Mouse (Mus musculus) neural tube, embryonic 13.5 days (tissue): Measurements from ENCODE around the gene Npb. TPM values are rescaled to one million over a fixed set of nuclear protein-coding genes. Genes with fewer than 3 reads are reported as not detected.
A peak's percentile ranks its signal among the peaks of the same experiment; 100 is the strongest.
"Not testable (repeated sequence)": the region's sequence is repeated elsewhere in the genome, so short reads cannot be mapped to it uniquely, and the experiment has no call there.

Source experiments
- ATAC-seq: fragments of 200-750 bp; cut with Nextera tagmentation; 2 replicates; pipeline ENCODE4 v1.8.0; 2017; ENCODE audit warnings: low read depth, mild to moderate bottlenecking, moderate TSS enrichment, moderate library complexity
- H3K27ac ChIP-seq: fragments of 300-500 bp; sonication (generic); replicated peaks from 2 replicates; pipeline ENCODE4 v1.5.1; 2015; ENCODE audit warnings: moderate library complexity, mild to moderate bottlenecking, inconsistent platforms
- H3K27me3 ChIP-seq: fragments of 300-500 bp; sonication (generic); 2 replicates; pipeline ENCODE4 v1.6.1; 2015; ENCODE audit warnings: mild to moderate bottlenecking, inconsistent platforms
- H3K36me3 ChIP-seq: fragments of 300-500 bp; sonication (generic); 2 replicates; pipeline ENCODE4 v1.6.1; 2015; ENCODE audit warnings: mild to moderate bottlenecking, inconsistent platforms
- H3K4me1 ChIP-seq: fragments of 300-500 bp; sonication (generic); replicated peaks from 2 replicates; pipeline ENCODE4 v1.6.1; 2015; ENCODE audit warnings: inconsistent platforms
- H3K4me2 ChIP-seq: fragments of 300-500 bp; sonication (generic); 2 replicates; pipeline ENCODE4 v1.6.1; 2015; ENCODE audit warnings: inconsistent platforms, mild to moderate bottlenecking, moderate library complexity
- H3K4me3 ChIP-seq: fragments of 300-500 bp; sonication (generic); 2 replicates; pipeline ENCODE4 v1.5.1; 2015; ENCODE audit warnings: mild to moderate bottlenecking, inconsistent platforms
- H3K9ac ChIP-seq: fragments of 300-500 bp; sonication (generic); 2 replicates; pipeline ENCODE4 v1.6.1; 2015; ENCODE audit warnings: moderate library complexity, mild to moderate bottlenecking, inconsistent platforms
- H3K9me3 ChIP-seq: fragments of 300-500 bp; sonication (generic); 2 replicates; pipeline ENCODE4 v1.6.1; 2016; ENCODE audit warnings: inconsistent platforms
- WGBS: fragments of 180-500 bp; shearing (Covaris S2); methylation state at CpG from one replicate; pipeline ENCODE4 v1.1.7; 2015; 5-methylcytosine and 5-hydroxymethylcytosine counted together
- polyA plus RNA-seq: library from polyadenylated mRNA; unstranded; fragments of >200 nt; fragmentation: Nextera tagmentation; extraction: Ambion mirVana; gene quantifications from 2 replicates; pipeline ENCODE4 v1.2.1, GENCODE M21; 2015

Gene Npb
- 0.81 TPM in 1 of 2 replicates, not detected in the other for polyA plus RNA-seq

GRCm38 (mm10) chr11:120608241-120609034 is at the start of gene Npb:
Gene Npb (plus strand): TSS chr11:120608477.
- Histone ChIP-seq H3K4me1 (peaks cover 18% of the 10 kb centered on the region), H3K27me3 (peaks cover 16% of the 10 kb centered on the region), H3K4me3 (peak within 1 kb of the TSS; percentile 24), H3K36me3 (peaks cover 74% of the 10 kb centered on the region), H3K9ac (peak within 1 kb of the TSS; percentile 62), H3K9me3 (no peaks in the 10 kb centered on the region), H3K4me2 (peak within 1 kb of the TSS; percentile 51), H3K27ac (no peak within 1 kb of the TSS)
- no peak; the same call in 1 of the 2 replicates for ATAC-seq
- 4% methylated on average over 45 of the region's 45 CpGs for WGBS

DNA sequence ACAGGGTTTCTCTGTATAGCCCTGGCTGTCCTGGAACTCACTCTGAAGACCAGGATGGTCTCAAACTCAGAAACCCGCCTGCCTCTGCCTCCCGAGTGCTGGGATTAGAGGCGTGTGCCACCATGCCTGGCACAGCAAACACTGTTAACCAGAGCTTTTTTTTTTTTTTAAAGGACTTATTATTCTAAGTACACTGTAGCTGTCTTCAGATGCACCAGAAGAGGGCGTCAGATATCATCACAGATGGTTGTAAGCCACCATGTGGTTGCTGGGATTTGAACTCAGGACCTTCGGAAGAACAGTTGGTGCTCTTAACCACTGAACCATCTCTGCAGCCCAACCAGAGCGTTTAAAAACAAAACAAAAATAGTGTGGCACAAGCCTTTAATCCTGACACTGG is 49.4 kb upstream of the Npb start:
- peaks cover 54% of the 10 kb centered on the region for H3K36me3 ChIP-seq
- H3K27ac ChIP-seq, H3K4me2 ChIP-seq, H3K4me3 ChIP-seq, ATAC-seq, H3K9ac ChIP-seq, H3K27me3 ChIP-seq, H3K4me1 ChIP-seq, H3K9me3 ChIP-seq: not testable (repeated sequence)
- WGBS = 89% methylated on average over 6 of the region's 6 CpGs

DNA sequence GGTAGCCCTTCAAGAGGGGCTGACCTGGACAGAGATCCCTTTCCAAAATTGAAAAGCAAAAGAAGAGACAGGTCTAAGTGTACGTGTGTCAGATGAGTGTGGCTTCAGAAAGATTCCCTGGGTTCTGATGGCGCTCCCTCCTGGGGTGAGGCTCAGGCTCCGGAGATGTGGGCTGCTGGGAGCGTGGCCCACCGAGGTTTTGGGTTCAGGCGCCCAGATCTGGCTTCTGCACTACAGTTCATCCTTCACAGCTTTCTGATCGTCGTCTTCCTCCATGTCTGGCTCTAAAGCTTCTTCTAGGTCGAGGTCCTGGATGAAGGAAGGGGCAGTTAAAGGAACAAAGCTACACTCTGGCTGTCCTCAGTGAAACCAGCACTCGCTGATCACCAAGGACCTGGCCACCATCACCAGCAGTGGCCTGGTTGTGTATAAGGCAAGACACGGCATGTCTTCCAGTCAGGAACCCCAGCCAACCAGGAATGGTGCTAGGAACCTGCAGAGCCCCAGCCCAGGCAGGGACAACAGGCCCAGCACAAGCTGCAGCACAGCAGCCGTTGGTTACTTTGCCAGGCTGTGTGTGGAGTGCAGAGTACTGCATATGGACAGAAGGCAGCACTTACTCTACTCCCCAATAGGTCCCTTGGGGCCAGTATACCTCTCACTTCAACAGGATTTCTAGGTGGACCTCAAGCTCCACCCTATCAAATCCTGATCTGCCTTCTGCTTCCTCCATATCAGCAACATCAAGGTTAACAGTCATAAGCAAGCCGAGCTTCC is 47.1 kb upstream of the Npb start:
- H3K9ac ChIP-seq = no peak overlapping the region
- H3K4me2 ChIP-seq = no peak overlapping the region
- H3K36me3 ChIP-seq = peaks cover 76% of the 10 kb centered on the region
- WGBS = 95% methylated on average over 13 of the region's 13 CpGs
- no peak for ATAC-seq
- no peaks in the 10 kb centered on the region for H3K4me1 ChIP-seq
- no peak overlapping the region for H3K4me3 ChIP-seq
- no peaks in the 10 kb centered on the region for H3K9me3 ChIP-seq
- no peak overlapping the region for H3K27ac ChIP-seq
- H3K27me3 ChIP-seq = no peaks in the 10 kb centered on the region

GRCm38 (mm10) chr11:120562949-120563348 is 45.3 kb upstream of the Npb start:
- ATAC-seq = no peak
- H3K4me1 ChIP-seq = no peaks in the 10 kb centered on the region

GRCm38 (mm10) chr11:120565114-120565513 is 43.2 kb upstream of the Npb start:
- H3K4me1 ChIP-seq = no peaks in the 10 kb centered on the region
- H3K9ac ChIP-seq = no peak overlapping the region
- 83% methylated on average over 9 of the region's 9 CpGs for WGBS
- no peak overlapping the region for H3K27ac ChIP-seq
- H3K4me2 ChIP-seq = no peak overlapping the region
- no peaks in the 10 kb centered on the region for H3K9me3 ChIP-seq
- H3K27me3 ChIP-seq = no peaks in the 10 kb centered on the region
- peaks cover 97% of the 10 kb centered on the region for H3K36me3 ChIP-seq
- no peak overlapping the region for H3K4me3 ChIP-seq
- no peak for ATAC-seq

More at GRCm38 (mm10) chr11:120562949-120563348, 45.3 kb upstream of the Npb start:
- Histone ChIP-seq H3K4me3 (no peak overlapping the region), H3K27me3 (no peaks in the 10 kb centered on the region), H3K4me2 (no peak overlapping the region), H3K9me3 (no peaks in the 10 kb centered on the region), H3K9ac (no peak overlapping the region), H3K27ac (no peak overlapping the region), H3K36me3 (peaks cover 94% of the 10 kb centered on the region)
- 96% methylated on average over 13 of the region's 13 CpGs for WGBS

GRCm38 (mm10) chr11:120568324-120568723 is 40.0 kb upstream of the Npb start:
- no peak for ATAC-seq
- Histone ChIP-seq H3K4me2 (no peak overlapping the region), H3K9me3 (no peaks in the 10 kb centered on the region), H3K4me3 (no peak overlapping the region), H3K36me3 (peaks cover 78% of the 10 kb centered on the region), H3K9ac (no peak overlapping the region), H3K4me1 (peaks cover 16% of the 10 kb centered on the region), H3K27ac (no peak overlapping the region), H3K27me3 (no peaks in the 10 kb centered on the region)
- WGBS = 94% methylated on average over 6 of the region's 6 CpGs

DNA sequence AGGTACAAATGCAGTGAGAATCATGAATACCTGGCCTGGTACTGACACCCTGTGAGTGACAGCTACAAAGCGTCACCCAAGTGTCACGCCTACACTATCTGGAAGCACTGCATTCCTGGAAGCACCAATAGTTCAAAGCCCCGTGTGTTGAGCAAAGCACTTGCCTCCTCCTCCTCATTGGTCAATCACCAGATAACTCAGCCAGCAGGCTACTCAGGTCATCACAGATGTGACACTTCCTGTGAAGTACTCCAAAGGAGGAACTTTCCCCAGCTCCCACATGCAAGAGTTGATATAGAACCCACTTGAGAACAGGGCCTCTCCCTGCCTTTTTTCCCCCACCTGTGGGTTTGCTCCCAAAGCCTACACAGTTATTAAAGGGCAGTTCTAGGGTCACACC is 37.2 kb upstream of the Npb start:
- Histone ChIP-seq H3K36me3 (peaks cover 51% of the 10 kb centered on the region), H3K27me3 (no peaks in the 10 kb centered on the region), H3K27ac (no peak overlapping the region), H3K9ac (peak overlapping the region; percentile 96), H3K4me2 (peak overlapping the region; percentile 90), H3K9me3 (no peaks in the 10 kb centered on the region), H3K4me3 (peak overlapping the region; percentile 89), H3K4me1 (peaks cover 30% of the 10 kb centered on the region)
- ATAC-seq = no peak
- 83% methylated on average over 3 of the region's 3 CpGs for whole genome bisulfite sequencing

DNA sequence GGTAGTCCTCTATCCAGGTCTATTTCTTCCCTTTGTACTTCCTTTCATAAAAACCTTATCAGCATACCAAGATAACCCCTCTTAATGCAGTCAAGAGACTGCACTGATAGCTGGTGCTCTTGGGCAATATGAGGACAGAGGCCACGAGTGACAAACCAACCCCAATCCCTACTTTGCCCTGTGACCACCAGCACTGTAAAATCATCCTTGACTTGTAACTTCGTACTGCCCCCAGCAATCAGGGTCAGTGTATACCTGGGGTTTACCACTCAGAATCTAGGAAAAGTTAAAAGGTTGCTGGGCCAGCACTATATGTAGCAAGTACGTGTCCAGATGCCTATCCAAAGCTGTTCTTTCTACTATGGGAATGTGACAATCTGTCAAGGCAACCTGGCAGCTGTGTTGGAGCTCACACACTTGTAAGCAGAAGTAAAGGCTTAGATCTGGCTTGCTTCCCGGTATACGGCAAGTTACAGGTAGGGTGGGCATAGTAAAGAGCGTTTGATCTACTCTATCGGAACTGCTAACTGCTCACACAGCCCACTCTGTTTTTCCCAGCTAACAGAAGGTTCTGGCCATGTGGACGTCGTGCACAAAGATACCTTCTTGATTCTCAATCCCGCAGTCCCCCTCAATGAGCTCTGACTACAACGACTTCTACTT is 36.4 kb upstream of the Npb start:
- H3K4me3 ChIP-seq = peak overlapping the region; percentile 89
- H3K9ac ChIP-seq = peak overlapping the region; percentile 96
- peaks cover 30% of the 10 kb centered on the region for H3K4me1 ChIP-seq
- peaks cover 46% of the 10 kb centered on the region for H3K36me3 ChIP-seq
- ATAC-seq = no peak
- WGBS = 17% methylated on average over 11 of the region's 11 CpGs
- no peaks in the 10 kb centered on the region for H3K27me3 ChIP-seq
- H3K27ac ChIP-seq = peak overlapping the region; percentile 90
- H3K4me2 ChIP-seq = peak overlapping the region; percentile 90
- no peaks in the 10 kb centered on the region for H3K9me3 ChIP-seq

- ATAC-seq = peak; percentile 51; the same call in 1 of the 2 replicates
- no peaks in the 10 kb centered on the region for H3K27me3 ChIP-seq
- peaks cover 46% of the 10 kb centered on the region for H3K36me3 ChIP-seq
- H3K4me2 ChIP-seq = peak overlapping the region; percentile 90
- H3K4me3 ChIP-seq = peak overlapping the region; percentile 89
- peaks cover 30% of the 10 kb centered on the region for H3K4me1 ChIP-seq
- H3K9ac ChIP-seq = peak overlapping the region; percentile 96
- H3K9me3 ChIP-seq = no peaks in the 10 kb centered on the region
- H3K27ac ChIP-seq = peak overlapping the region; percentile 90
- WGBS = under 1% methylated on average over 24 of the region's 24 CpGs
Observed at GRCm38 (mm10) chr11:120572417-120572751, 35.9 kb upstream of the Npb start.

- under 1% methylated on average over 94 of the region's 94 CpGs for WGBS
- Histone ChIP-seq H3K4me1 (peaks cover 30% of the 10 kb centered on the region), H3K36me3 (peaks cover 46% of the 10 kb centered on the region), H3K9me3 (no peaks in the 10 kb centered on the region), H3K4me2 (peak within 1 kb of the TSS; percentile 90), H3K4me3 (peak within 1 kb of the TSS; percentile 89), H3K27me3 (no peaks in the 10 kb centered on the region), H3K27ac (peak within 1 kb of the TSS; percentile 90), H3K9ac (peak within 1 kb of the TSS; percentile 96)
- ATAC-seq = peak; percentile 98
Observed at GRCm38 (mm10) chr11:120572752-120573584, 35.3 kb upstream of the Npb start, which contains the start of gene P4hb. Gene P4hb (minus strand): TSS chr11:120573253.

DNA sequence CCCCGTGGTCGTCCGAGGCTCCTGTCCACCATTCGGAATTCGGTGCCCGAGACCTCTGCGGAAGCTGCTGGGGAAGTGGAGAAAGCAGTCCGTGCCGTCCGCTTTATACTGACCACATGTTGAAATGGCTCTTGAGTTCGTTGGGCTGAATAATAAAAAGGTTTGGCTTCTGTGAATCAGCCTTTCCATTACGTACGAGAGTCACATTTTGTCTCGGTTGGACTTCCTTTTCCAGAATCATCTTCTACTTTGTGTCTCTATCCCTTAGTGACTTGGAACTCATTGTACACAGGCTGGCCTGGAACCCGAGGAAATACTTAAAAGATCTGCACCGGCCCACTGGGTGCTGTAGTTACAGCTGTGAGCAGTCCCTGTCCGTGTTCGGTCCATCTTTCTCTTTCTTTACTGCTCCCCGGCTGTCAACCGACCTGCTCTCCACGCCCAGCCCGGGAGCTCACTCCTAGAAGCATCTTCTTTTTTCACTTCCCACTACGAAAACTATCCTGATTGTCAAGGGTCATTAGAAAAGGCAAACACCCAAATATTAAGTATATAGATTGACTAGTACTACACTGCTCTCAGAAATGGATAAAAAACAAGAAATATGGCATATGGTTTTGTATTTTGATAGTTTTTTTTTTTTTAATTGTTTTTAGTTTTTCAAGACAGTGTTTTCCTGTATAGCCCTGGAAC is 34.5 kb upstream of the Npb start:
- Histone ChIP-seq H3K9ac (peak overlapping the region; percentile 84), H3K36me3 (peaks cover 46% of the 10 kb centered on the region), H3K4me2 (peak overlapping the region; percentile 90), H3K9me3 (no peaks in the 10 kb centered on the region), H3K27me3 (no peaks in the 10 kb centered on the region), H3K4me3 (peak overlapping the region; percentile 89), H3K4me1 (peaks cover 35% of the 10 kb centered on the region), H3K27ac (peak overlapping the region; percentile 90)
- under 1% methylated on average over 23 of the region's 23 CpGs for WGBS
- no peak; the same call in 1 of the 2 replicates for ATAC-seq
